Mouse (Mus musculus) erythroblast, embryonic 14.5 days (primary cell): ENCODE data around the gene Ghr. TPM values are rescaled to one million over a fixed set of nuclear protein-coding genes. Genes with fewer than 3 reads are reported as not detected.

ENCODE experiments used
- H3K27me3 ChIP-seq: 2 replicates; pipeline ENCODE4 v1.6.1; 2012; ENCODE audit warnings: inconsistent platforms; ENCODE audit not compliant: control insufficient read depth
- H3K36me3 ChIP-seq: 2 replicates; pipeline ENCODE4 v1.6.1; 2012; ENCODE audit warnings: mild to moderate bottlenecking, inconsistent platforms; ENCODE audit not compliant: control insufficient read depth
- H3K4me1 ChIP-seq: 2 replicates; pipeline ENCODE4 v1.6.1; 2012; ENCODE audit warnings: inconsistent platforms; ENCODE audit not compliant: control insufficient read depth
- H3K4me3 ChIP-seq: replicated peaks from 2 replicates; pipeline ENCODE3; 2012; ENCODE audit warnings: moderate library complexity, mild to moderate bottlenecking, inconsistent platforms
- H3K9me3 ChIP-seq: 2 replicates; pipeline ENCODE4 v1.6.1; 2012; ENCODE audit warnings: low read length, inconsistent platforms, mixed read lengths; ENCODE audit not compliant: control insufficient read depth
- GATA1 ChIP-seq: IDR thresholded peaks from 2 replicates; pipeline ENCODE4 v1.6.1; 2012; ENCODE audit warnings: low read length, inconsistent platforms, mixed read lengths
- TAL1 ChIP-seq: IDR thresholded peaks from 3 replicates; pipeline ENCODE4 v1.6.1; 2012; ENCODE audit warnings: low read length, inconsistent platforms, mixed read lengths
- polyA plus RNA-seq: library from polyadenylated mRNA; stranded (reverse); fragments of >175 nt; gene quantifications from 2 replicates; pipeline ENCODE4 v1.2.3, GENCODE M21; 2012

The Ghr gene
- polyA plus RNA-seq, 1 experiment = not detected

DNA sequence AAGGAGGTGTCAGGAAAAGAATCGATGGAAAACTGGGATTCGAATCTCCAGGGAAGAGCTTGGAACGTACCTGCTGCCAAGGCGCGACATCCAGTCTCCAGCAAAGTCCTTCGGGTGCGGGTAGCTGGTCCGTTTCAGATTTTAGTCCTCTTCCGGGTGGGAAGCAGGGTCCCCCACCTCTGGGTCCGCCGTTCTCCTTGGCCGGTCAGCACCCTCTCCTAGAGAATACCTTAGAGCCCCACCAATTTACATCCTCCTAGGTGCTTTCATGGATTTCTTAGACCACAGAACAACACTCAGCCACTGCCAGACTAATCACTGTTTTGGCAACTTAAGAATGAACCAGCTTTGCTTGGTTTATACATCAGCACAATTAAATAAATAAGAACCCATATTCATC, 279.9 kb downstream of the Ghr start, which contains the start of gene Ccdc152:
Ccdc152 (minus strand) TSS at position 101 of the 400 bp plus-strand sequence.
- Histone ChIP-seq H3K36me3 (no peaks in the 10 kb centered on the region), H3K4me1 (no peaks in the 10 kb centered on the region), H3K9me3 (no peaks in the 10 kb centered on the region), H3K4me3 (no peak within 1 kb of the TSS), H3K27me3 (no peaks in the 10 kb centered on the region)
- no peak for TF ChIP-seq GATA1
- no peak for TF ChIP-seq TAL1

DNA sequence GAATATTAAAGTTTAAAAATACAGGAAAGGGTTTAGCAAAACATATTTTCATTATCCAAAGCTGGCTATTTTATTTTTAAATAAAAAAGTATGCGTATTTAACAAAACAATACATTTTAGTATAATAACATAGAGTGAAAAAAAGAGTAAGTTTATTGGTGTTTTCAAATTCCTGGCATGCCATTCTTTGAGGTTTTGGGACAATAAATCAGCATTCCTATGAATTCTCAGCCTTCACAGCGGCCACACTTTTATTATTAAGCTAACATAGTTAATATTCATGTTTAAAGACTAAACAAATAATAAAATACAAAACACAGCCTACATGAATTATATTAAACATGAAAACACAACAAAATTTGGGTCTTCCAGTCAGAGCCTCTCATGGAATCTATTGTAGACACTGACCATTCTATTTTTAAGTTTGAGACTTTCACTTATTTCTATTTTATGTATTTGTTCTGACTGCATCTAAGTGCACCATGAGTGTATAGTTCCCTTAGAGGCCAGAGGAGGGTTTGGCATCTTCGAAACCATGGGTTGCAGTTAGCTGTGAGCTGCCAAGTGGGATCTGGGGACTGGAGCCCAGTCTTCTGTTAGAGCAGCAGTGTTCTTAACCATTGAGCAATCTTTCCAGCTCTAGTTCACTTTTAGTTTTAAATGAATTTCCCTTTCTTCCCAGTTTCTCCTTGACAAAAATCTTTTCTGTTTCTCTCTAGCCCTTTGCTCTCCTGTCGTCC, 282.8 kb downstream of the Ghr start:
- no peaks in the 10 kb centered on the region for H3K4me1 ChIP-seq
- H3K9me3 ChIP-seq = no peaks in the 10 kb centered on the region
- no peaks in the 10 kb centered on the region for H3K36me3 ChIP-seq
- no peaks in the 10 kb centered on the region for H3K27me3 ChIP-seq
- no peak overlapping the region for H3K4me3 ChIP-seq
- no peak for TF ChIP-seq GATA1
- no peak for TF ChIP-seq TAL1

- Histone ChIP-seq H3K36me3 (no peaks in the 10 kb centered on the region), H3K9me3 (no peaks in the 10 kb centered on the region), H3K4me3 (no peak overlapping the region), H3K27me3 (no peaks in the 10 kb centered on the region), H3K4me1 (no peaks in the 10 kb centered on the region)
- TF ChIP-seq TAL1 = no peak
- TF ChIP-seq GATA1 = no peak
Observed at GRCm38 (mm10) chr15:3297615-3298014, 285.7 kb downstream of the Ghr start.

GRCm38 (mm10) chr15:3295986-3296385, 287.3 kb downstream of the Ghr start:
- TF ChIP-seq TAL1 = no peak
- Histone ChIP-seq H3K4me1 (no peaks in the 10 kb centered on the region), H3K9me3 (no peaks in the 10 kb centered on the region), H3K36me3 (no peaks in the 10 kb centered on the region), H3K27me3 (no peaks in the 10 kb centered on the region), H3K4me3 (no peak overlapping the region)

DNA sequence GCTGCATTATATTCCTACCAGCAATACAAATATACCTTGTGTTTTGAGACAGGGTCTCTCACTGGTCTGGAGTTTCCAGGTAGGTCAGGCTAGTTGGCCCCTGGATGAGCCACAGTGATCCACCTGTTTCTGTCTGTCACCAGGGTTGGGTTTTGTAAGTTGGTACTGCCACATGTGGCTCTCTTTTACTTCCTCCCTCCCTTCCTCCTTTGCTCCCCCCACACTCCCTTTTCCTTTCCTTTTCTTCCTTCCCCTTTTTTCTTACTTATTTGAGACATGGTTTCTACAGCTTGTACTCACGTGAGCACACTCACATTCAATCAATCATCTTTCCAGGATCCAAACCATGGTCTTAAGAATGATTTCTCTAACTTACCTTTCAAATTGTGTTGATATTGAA, 289.8 kb downstream of the Ghr start:
- Histone ChIP-seq H3K36me3 (no peaks in the 10 kb centered on the region; the same call in 1 of the 2 replicates), H3K27me3 (no peaks in the 10 kb centered on the region), H3K4me3 (no peak overlapping the region), H3K9me3 (no peaks in the 10 kb centered on the region), H3K4me1 (no peaks in the 10 kb centered on the region)
- TF ChIP-seq GATA1 (no peak), TAL1 (no peak)

DNA sequence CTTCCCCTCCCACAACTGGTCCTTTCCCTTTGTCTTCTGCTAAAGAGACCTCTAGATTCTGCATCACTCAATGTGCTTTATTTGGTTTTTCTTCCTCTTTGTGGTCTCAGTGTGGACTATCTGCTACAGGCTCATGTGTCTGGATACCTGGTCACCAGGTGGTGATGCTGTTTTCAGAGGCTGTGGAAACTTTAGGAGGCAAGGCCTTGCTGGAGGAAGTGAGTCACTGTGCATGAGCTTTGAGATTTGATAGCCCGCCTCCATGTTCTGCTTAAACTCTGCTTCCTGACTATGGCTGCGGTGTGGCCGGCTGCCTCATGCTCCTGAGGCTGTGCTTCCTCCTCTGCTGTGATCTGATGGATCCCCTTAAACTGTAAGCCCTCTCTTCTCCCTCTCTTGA, 292.9 kb downstream of the Ghr start:
- H3K36me3 ChIP-seq = no peaks in the 10 kb centered on the region; the same call in 1 of the 2 replicates
- no peaks in the 10 kb centered on the region for H3K9me3 ChIP-seq
- no peaks in the 10 kb centered on the region for H3K27me3 ChIP-seq
- H3K4me3 ChIP-seq = no peak overlapping the region
- TF ChIP-seq GATA1 (no peak), TAL1 (no peak)
- H3K4me1 ChIP-seq = no peaks in the 10 kb centered on the region

GRCm38 (mm10) chr15:3286032-3286431, 297.3 kb downstream of the Ghr start:
- H3K4me3 ChIP-seq = no peak overlapping the region
- H3K9me3 ChIP-seq = no peaks in the 10 kb centered on the region
- H3K4me1 ChIP-seq = no peaks in the 10 kb centered on the region
- H3K36me3 ChIP-seq = no peaks in the 10 kb centered on the region; the same call in 1 of the 2 replicates
- TF ChIP-seq GATA1 (no peak), TAL1 (no peak)
- no peaks in the 10 kb centered on the region for H3K27me3 ChIP-seq

- Histone ChIP-seq H3K4me3 (no peak overlapping the region), H3K27me3 (no peaks in the 10 kb centered on the region), H3K36me3 (peaks cover 3% of the 10 kb centered on the region; the same call in 1 of the 2 replicates), H3K4me1 (no peaks in the 10 kb centered on the region), H3K9me3 (no peaks in the 10 kb centered on the region)
- TF ChIP-seq GATA1 = no peak
- no peak for TF ChIP-seq TAL1
Observed at GRCm38 (mm10) chr15:3281737-3282136, 301.6 kb downstream of the Ghr start.

- peaks cover 3% of the 10 kb centered on the region; the same call in 1 of the 2 replicates for H3K36me3 ChIP-seq
- no peaks in the 10 kb centered on the region for H3K9me3 ChIP-seq
- H3K27me3 ChIP-seq = no peaks in the 10 kb centered on the region
- no peak overlapping the region for H3K4me3 ChIP-seq
- H3K4me1 ChIP-seq = no peaks in the 10 kb centered on the region
- TF ChIP-seq TAL1 (no peak), GATA1 (no peak)
Observed at GRCm38 (mm10) chr15:3281216-3281615, 302.1 kb downstream of the Ghr start.
